Mouse (Mus musculus): ENCODE data around the gene Fndc7.
A peak's percentile ranks its signal among the peaks of the same experiment; 100 is the strongest.

Fndc7 gene

DNA sequence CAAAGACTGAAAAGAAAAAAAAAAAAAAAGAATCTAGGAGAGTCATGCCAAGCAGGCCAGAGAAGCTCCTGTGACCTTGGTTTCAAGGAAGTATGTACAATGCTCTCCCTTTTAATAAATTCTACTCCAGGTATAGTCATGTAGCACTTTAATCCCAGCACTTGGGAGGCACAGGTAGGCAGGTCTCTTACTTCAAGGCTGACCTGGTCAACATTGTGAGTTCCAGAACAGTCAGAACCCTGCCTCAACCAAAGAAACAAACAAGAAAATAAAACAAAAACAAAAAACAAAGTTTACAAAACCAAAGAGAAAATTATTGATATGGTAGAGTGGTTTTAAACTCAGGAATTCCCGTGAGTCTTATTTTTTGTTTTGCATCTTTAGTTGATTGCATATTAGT is at the start of gene Fndc7:
TSS of gene Fndc7 (minus strand) at position 101 of the 400 bp plus-strand sequence.
- DNase-seq (ENCODE audit: low read depth) = no peak

- no peak for DNase-seq (ENCODE audit: low read depth)
These were observed 49.8 kb upstream of the Fndc7 start, which contains the start of gene Henmt1 for GRCm38 (mm10) chr3:108939573-108939972. TSS of gene Henmt1 (plus strand) at chr3:108939873.

DNA sequence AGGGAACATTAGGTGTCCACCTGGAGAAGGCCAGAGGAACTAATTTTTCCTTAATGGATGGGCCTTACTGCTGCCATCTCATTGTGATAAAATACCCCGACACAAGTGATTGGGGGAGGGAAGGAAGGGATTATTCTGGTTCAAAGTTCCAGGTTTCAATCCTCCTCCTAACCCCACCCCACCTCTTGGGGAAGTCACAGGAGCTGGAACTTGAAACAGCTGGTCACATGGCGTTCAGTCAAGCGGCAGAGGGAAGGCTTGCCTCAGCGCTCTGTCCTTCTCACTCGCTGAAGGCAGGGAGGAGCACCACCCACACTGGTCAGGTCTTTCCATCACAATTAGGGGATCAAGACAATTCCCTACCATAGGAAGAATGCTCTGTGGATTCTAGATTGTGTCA is 48.9 kb upstream of the Fndc7 start:
- DNase-seq (ENCODE audit: low read depth) = no peak

DNA sequence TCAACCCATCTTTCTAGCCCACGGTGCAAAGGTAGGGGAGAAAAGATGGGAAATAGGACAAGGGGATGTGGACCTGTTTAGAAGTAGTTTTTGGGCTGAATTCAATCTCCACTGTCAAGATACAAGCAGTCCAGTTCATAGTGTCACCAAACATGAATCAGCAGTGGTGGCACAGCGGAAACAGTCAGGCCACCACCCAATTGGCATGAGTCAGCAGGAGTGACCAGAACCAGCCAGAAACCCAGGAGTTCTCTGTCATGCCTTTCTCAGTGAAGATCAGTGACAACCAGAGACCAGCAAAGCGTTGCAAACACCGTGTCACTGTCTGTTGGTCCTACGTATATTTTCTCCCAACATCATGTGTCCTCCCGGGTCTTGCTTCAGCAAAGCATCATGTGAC is 43.7 kb upstream of the Fndc7 start:
- no peak for DNase-seq (ENCODE audit: low read depth)

- no peak for DNase-seq (ENCODE audit: low read depth)
These were observed 36.5 kb upstream of the Fndc7 start for GRCm38 (mm10) chr3:108926308-108926707.

DNA sequence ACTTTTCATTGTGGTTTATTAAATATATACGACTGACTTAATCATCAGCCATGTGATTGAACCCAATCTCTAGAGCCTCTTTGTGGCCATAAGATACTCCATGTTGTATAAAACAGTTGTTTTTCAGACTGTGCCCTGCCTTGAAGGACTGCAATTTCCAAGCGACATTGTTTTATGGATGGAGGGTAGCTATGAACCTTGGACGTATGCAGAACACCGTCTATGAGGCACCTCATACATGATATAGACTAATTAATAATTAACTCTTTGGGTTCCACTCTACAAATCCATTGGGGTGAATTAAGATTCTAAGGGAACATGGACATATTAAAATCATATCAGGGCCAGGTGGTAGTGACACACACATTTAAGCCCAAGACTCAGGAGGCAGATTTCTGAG is 35.9 kb upstream of the Fndc7 start:
- DNase-seq (ENCODE audit: low read depth) = no peak

GRCm38 (mm10) chr3:108921822-108922221 is 32.0 kb upstream of the Fndc7 start:
- no peak for DNase-seq (ENCODE audit: low read depth)

GRCm38 (mm10) chr3:108920442-108921070 is 30.7 kb upstream of the Fndc7 start:
- DNase-seq (ENCODE audit: low read depth) = no peak

DNA sequence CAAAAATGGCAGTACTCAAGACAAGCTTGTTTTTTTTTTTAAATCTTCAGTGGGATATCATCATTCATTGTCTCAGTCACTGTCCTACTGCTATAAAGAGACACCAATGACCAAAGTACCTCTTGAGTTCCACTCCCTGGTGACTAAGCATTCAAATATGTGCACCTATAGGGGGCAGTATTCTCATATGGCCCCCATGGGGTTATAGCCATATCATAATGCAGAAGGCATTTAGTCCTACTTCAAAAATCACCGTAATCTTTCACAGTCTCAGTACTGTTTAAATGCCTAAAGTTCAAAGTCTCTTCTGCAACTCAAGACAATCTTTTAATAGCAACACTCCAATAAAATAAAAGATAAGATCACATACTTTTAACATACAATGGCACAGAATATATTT is 29.0 kb upstream of the Fndc7 start:
- DNase-seq (ENCODE audit: low read depth) = no peak

DNA sequence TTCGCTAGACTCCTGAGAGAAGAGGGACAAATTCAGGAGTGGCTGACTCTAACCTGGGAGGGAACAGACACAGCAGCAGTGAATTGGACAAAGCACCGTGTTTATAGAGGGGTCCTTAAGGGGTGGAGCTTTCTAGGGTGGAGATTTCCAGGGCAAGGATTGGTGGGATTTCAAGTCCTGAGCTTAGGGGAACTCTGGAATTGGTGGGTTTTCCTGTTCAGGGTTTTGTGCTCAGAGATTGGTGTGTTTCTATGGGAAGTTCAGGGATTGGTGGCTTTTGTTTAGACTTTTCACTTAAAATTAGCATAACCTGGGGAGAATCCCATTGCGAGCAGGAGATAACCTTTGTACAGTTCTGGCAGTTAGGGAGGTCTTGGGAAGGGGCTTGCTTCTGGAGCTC is 28.2 kb upstream of the Fndc7 start:
- no peak for DNase-seq (ENCODE audit: low read depth)

DNA sequence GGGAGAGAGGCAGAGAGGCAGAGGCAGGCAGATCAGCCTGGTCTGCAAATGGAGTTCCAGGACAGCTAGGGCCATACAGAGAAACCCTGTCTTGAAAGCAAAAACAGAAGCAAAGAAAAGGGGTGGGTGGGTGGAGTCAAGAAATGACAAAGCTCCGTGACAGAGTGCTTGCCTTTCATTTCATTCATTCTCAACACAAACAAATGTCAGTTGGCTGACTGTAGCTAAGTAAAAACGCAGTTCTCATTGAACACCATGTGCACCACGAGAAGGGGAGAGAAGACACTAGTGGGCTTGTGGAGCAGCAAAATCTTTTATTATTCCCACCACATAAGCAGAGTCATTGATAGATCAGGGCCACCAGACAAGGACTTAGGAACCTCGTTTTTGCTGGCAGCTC is 27.0 kb upstream of the Fndc7 start:
- DNase-seq (ENCODE audit: low read depth) = no peak

- DNase-seq (ENCODE audit: low read depth) = no peak
These were observed 26.2 kb upstream of the Fndc7 start for GRCm38 (mm10) chr3:108915999-108916398.

DNA sequence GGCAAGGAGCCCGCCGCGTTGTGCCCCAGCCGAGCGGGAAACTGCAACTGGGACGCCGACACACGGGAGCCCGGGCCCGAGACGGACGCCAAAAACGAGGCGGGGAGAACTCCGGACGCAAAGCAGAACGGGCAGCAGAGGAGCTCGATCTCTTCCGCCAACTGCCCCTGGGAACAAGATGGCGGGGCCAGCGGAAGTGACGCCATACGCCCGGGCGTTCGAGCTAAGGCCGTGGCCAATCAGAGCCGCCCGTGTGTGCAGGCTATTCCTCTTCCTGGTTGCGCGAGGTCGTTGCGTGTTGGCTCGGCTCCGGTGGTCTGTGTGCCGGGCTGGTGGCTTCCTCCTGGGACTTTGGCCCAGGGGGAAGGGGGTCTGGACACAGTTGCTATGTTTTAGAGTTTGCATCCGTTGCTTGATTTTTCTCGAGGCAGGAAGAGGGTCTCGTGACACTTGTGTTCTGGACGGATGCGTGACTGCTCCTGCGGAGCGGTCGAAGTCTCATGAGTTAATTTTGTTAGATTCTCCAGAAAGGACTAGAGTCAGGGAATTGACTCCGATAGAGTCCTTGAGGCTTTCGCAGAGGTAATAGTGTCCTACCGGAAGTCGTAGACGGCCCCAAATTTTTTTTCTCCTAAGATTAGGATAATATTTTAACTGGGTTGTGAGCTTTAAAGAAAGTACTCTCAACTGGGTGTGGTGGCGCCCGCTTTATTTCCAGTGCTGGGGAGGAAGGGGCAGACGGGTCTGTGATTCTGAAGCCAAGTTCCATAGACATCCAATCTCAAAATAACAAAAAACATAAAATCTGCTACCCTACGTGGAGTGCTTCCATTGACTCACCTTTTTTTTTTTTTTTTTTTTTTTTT is 22.0 kb upstream of the Fndc7 start, which contains the start of gene Prpf38b:
TSS of gene Prpf38b (minus strand) at position 180 of the 866 bp plus-strand sequence.
- peak; percentile 89 for DNase-seq (ENCODE audit: low read depth)

DNA sequence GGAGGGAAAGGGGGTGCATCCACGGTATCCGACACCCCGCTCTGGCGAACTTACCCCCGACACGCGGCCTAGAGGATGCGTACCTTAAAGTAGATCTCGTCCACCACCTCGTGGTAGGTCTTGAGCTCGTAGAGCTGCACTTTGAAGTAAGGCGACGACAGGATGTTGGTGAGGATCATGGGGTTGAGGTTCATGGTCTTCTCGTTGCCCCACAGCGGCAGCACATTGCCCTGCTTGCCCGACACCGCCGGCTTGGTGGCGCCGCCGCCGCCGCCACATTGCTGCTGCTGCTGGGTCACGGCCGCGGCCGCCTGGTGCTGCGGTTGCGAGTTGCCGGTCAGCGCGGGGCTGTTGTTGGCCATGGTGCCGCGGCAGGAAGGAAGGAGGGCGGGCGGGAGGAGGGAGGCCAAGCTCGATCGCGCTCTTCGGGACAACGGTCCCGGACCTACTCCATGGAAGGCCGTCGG is 21.3 kb upstream of the Fndc7 start:
- peak; percentile 46 for DNase-seq (ENCODE audit: low read depth)

- no peak for DNase-seq (ENCODE audit: low read depth)
These were observed 20.7 kb upstream of the Fndc7 start for GRCm38 (mm10) chr3:108910303-108911080.

- no peak for DNase-seq (ENCODE audit: low read depth)
These were observed 13.1 kb upstream of the Fndc7 start for GRCm38 (mm10) chr3:108902934-108903333.

- DNase-seq (ENCODE audit: low read depth) = no peak
These were observed 12.2 kb upstream of the Fndc7 start for GRCm38 (mm10) chr3:108902038-108902437.

DNA sequence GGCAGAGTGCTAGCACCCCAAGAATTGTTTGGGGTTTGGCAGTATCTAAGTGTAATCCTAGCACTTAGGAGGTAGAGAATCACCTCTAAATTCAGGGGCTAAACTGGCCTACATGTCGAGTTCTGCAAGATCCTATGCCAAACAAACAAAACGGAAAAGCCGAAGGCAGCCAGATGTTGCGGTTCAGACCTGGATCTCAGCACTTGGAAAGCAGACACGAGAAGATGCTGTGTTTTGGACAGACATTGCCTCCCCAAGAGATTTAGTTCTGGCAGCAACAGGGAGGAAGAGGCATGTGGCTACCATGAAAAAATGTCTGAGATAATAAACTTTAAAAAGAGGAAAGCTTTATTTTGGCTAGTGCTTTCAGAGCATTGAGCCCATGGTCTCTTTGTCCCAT is 10.9 kb upstream of the Fndc7 start:
- no peak for DNase-seq (ENCODE audit: low read depth)

DNA sequence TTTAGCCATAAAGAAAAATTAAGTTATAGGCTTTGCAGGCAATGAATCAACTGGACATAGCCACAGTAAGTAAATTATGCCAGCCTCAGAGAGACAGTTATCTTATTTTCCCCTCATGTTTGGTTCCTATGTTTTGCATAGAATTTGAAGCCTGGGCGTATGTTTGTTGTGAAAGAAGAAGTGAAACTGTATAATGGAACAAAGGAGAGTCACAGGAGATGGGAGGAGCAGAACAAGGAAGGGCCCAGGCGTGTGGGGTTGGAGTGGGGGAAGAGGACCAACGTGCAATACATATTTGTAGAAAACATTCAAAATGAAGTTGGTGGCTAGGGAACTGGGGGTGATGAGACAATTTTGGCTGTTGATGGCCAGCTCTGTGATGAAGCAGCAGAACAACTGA is 10.3 kb upstream of the Fndc7 start:
- no peak for DNase-seq (ENCODE audit: low read depth)

DNA sequence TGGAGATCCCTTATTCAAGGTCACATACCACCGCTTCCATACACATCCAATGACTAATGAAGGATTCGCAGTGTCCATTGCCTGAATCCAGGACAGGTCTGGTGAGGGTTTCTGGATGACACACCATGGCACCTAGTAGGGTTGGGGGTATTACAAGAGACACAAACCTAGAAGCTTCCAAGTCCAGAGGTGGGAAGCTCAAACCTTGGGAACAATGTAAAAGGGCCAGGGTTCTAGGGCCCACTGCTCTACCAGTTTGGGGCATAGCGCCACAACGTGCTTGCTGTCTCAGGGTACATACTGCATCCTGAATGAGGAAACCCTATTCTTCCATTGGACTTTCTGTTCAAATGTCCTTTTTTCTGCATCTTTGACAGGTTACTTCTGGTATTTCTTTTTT is 8.8 kb upstream of the Fndc7 start:
- DNase-seq (ENCODE audit: low read depth) = no peak

DNA sequence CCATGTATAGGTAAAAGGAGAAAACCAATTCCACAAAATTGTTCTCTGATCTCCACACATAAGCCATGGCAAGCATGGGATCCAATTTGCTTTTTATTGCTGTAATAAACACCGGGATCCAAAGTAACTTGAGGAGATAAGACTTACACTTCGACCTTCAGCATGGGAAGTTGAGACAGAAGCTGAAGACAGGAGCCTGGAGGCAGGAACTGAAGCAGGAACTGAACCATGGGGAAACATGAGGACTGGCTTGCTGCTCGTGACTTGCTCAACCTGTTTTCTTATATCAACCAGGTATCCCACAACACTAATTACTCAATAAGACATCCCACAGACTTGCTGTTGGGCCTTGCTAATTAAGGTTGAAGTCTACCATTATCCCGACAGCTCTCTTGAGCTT is 3.1 kb upstream of the Fndc7 start:
- no peak for DNase-seq (ENCODE audit: low read depth)

DNA sequence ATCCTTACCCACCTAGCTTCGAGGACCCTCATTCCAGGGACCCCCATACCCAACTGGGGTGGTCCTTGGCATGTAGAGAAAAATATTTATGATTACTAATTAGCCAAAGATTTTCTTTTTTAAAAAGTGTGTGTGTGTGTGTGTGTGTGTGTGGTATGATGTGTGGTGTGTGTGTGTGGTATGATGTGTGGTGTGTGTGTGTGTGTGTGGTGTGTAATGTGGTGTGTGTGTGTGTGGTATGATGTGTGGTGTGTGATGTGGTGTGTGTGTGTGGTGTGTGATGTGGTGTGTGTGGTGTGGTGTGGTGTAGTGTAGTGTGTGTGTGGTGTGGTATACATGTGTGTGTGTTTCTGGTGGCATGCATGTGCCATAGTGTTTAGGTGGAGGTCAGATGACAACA is 2.3 kb upstream of the Fndc7 start:
- DNase-seq (ENCODE audit: low read depth) = no peak

DNA sequence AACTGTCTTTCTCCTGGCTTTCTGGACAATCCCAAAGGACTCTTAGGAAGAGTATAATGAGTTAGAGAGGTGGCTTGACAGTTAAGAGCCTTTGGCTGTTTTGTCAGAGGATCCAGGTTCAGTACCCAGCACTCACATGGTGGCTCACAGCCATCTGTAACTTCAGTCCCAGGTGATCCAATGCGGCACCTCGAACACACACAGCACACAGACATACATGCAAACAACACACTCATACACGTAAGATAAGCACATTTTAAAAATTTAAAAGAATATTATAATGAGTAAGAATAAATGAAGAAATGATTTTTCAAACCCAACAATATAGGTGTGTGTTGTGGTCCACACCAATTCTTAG is 2.2 kb downstream of the Fndc7 start:
- no peak for DNase-seq (ENCODE audit: low read depth)
